Mouse (Mus musculus): ENCODE measurements around the gene Fam178b. TPM values are rescaled to one million over a fixed set of nuclear protein-coding genes. Genes with fewer than 3 reads are reported as not detected.
"Not testable (repeated sequence)": the region's sequence is repeated elsewhere in the genome, so short reads cannot be mapped to it uniquely, and the experiment has no call there.

Fam178b gene
- polyA plus RNA-seq, 1 experiment from 2014 or later: 1.2 TPM

DNA sequence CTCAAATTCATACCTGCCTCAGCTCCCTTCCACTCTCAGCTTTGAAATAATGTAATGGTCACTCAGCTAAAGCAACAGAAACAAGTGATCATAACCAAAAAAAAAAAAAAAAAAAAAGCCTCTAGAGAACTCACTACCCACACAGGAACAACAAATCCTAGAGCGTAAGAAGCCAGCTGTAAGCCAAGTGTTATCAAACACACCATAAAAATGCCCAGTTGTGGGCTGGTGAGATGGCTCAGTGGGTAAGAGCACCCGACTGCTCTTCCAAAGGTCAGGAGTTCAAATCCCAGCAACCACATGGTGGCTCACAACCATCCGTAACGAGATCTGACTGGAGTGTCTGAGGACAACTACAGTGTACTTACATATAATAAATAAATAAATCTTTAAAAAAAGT is 15.0 kb downstream of the Fam178b start:
- ATAC-seq (ENCODE audit: insufficient number of reproducible peaks, low FRiP score, low TSS enrichment, low read depth); H3K9ac ChIP-seq; H3K27me3 ChIP-seq; H3K4me2 ChIP-seq; H3K4me3 ChIP-seq; H3K4me1 ChIP-seq; H3K9me3 ChIP-seq; H3K36me3 ChIP-seq; H3K27ac ChIP-seq: not testable (repeated sequence)
- 61% methylated on average over 4 of the region's 4 CpGs for WGBS

DNA sequence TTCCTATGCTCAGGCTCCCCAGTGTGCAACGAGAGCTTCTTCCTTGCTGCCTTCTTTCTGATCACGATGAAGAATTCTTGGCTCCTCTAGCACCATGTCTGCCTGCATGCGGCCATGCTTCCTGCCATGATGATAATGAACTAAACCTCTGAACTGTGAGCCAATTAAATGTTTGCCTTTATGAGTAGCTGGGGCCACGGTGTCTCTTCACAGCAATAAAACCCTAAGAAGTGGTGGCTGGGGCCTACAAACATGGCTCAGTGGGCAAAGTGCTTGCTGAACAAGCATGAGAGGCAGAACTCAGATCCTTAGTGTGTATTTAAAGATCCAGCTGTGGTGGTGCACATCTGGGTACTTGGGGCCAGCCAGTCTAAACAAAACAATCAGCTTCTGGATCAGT is 17.0 kb downstream of the Fam178b start:
- Histone ChIP-seq H3K4me1 (no peaks in the 10 kb centered on the region; the same call in 1 of the 2 replicates), H3K9ac (no peak overlapping the region), H3K27ac (no peak overlapping the region), H3K9me3 (no peaks in the 10 kb centered on the region), H3K4me2 (no peak overlapping the region), H3K27me3 (no peaks in the 10 kb centered on the region), H3K36me3 (no peaks in the 10 kb centered on the region), H3K4me3 (no peak overlapping the region)
- 42% methylated on average over 4 of the region's 4 CpGs for WGBS
- no peak for ATAC-seq (ENCODE audit: insufficient number of reproducible peaks, low FRiP score, low TSS enrichment, low read depth)

DNA sequence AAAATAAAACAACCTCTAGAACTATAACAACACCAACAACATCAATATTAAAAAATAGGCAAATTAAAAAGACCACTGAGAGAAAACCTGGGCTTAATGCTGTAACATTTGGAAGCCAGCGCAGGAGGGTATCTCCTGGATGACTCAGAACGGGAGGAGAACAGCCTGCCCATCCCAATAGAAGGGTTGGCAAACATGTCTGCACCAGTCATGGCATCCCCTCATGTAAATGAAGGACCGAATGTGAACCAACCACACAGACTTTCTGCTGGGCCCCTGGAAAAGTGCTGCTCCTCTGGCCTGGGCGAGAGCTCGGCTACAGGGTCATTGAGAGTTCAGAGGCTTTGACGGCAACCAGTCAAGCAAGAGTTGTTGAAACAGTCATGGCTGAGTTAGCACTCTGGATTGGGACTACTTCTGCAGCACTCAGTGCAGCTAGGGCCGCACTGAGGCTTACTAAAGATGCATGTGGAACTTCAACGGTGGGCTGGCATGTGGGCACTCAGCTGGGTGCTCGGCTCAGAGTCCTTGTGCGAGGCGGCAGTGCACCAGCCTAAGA is 17.7 kb downstream of the Fam178b start:
- Histone ChIP-seq H3K4me2 (no peak overlapping the region), H3K4me1 (no peaks in the 10 kb centered on the region; the same call in 1 of the 2 replicates), H3K36me3 (no peaks in the 10 kb centered on the region), H3K4me3 (no peak overlapping the region), H3K9me3 (no peaks in the 10 kb centered on the region), H3K9ac (no peak overlapping the region), H3K27ac (no peak overlapping the region), H3K27me3 (no peaks in the 10 kb centered on the region)
- WGBS: 68% methylated on average over 11 of the region's 11 CpGs
- no peak for ATAC-seq (ENCODE audit: insufficient number of reproducible peaks, low FRiP score, low TSS enrichment, low read depth)

GRCm38 (mm10) chr1:36664457-36664856 is 18.5 kb downstream of the Fam178b start:
- no peaks in the 10 kb centered on the region for H3K36me3 ChIP-seq
- no peak for ATAC-seq (ENCODE audit: insufficient number of reproducible peaks, low FRiP score, low TSS enrichment, low read depth)
- no peaks in the 10 kb centered on the region for H3K27me3 ChIP-seq
- H3K4me2 ChIP-seq: no peak overlapping the region
- no peaks in the 10 kb centered on the region; the same call in 1 of the 2 replicates for H3K4me1 ChIP-seq
- no peak overlapping the region for H3K27ac ChIP-seq
- no peaks in the 10 kb centered on the region for H3K9me3 ChIP-seq
- no peak overlapping the region for H3K9ac ChIP-seq
- WGBS: 62% methylated on average over 4 of the region's 4 CpGs
- no peak overlapping the region for H3K4me3 ChIP-seq

DNA sequence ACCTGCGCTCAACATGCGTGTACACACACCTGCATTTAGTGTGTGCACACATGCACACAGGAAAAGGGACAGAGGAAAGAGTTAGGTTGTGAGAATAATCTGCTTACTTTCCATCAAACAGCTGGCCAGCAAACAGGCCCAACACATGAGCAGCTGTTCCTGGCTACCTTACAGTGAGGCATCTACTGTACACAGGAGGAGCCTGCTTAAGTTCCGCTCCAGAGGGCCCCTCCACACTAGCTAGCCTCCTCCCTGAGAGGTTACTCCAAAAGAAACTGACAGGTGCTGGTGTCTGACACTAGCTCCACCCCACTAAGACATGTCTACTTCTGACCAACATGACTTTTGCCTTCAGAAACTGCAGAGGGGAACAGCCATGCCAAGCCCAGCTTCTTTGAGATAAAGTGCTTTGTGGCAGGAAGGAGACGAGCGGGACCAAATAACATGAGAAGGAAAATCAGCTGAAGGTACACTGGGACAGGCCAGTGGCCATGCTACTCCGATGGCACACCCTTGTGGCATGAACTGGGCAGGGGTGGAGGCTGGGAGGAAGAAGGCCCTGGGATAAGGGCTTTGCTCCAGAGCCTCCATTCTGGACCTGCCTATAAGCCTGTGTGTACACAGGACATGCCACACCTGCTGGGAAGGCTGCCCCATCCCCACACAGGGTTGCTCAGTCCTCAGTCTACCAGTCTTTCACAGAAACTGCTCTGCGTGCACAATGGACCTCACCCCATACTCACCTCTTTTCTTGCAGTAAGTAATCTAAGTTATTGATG is 24.2 kb downstream of the Fam178b start:
- H3K4me1 ChIP-seq: 0 out of 2 replicates have a peak, but pooled peaks cover 2% of the 10 kb centered on the region
- no peaks in the 10 kb centered on the region for H3K9me3 ChIP-seq
- H3K9ac ChIP-seq: no peak overlapping the region
- 72% methylated on average over 7 of the region's 7 CpGs for WGBS
- H3K36me3 ChIP-seq: no peaks in the 10 kb centered on the region
- H3K27me3 ChIP-seq: no peaks in the 10 kb centered on the region
- no peak overlapping the region for H3K27ac ChIP-seq
- no peak overlapping the region for H3K4me3 ChIP-seq
- ATAC-seq (ENCODE audit: insufficient number of reproducible peaks, low FRiP score, low TSS enrichment, low read depth): no peak
- no peak overlapping the region for H3K4me2 ChIP-seq

GRCm38 (mm10) chr1:36657658-36658415 is 25.1 kb downstream of the Fam178b start:
- Histone ChIP-seq H3K4me2 (no peak overlapping the region), H3K9ac (no peak overlapping the region), H3K36me3 (no peaks in the 10 kb centered on the region), H3K27me3 (no peaks in the 10 kb centered on the region), H3K4me1 (0 out of 2 replicates have a peak, but pooled peaks cover 2% of the 10 kb centered on the region), H3K27ac (no peak overlapping the region), H3K9me3 (no peaks in the 10 kb centered on the region), H3K4me3 (no peak overlapping the region)
- 76% methylated on average over 4 of the region's 4 CpGs for WGBS
- no peak for ATAC-seq (ENCODE audit: insufficient number of reproducible peaks, low FRiP score, low TSS enrichment, low read depth)

DNA sequence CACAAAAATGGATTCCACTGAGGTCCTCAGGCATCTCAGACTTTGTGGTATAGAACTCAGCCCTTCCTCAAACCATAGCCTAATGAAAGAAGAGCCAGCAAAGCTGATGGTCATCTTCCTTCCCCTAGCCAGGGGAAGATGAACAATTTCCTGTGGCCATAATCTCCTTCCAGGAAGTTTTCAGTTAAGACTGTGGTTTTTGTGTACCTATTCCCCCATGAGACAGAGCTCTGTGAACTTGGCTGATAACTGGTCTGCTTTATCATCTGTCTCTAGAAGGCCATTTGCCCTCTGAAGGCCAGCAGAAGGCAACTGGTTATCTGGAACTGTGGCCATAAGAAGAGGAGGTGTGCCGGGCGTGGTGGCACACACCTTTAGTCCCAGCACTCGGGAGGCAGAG is 26.8 kb downstream of the Fam178b start:
- no peak for ATAC-seq (ENCODE audit: insufficient number of reproducible peaks, low FRiP score, low TSS enrichment, low read depth)
- Histone ChIP-seq H3K9me3 (no peaks in the 10 kb centered on the region), H3K4me2 (no peak overlapping the region), H3K27ac (no peak overlapping the region), H3K4me3 (no peak overlapping the region), H3K36me3 (no peaks in the 10 kb centered on the region), H3K27me3 (no peaks in the 10 kb centered on the region), H3K4me1 (0 out of 2 replicates have a peak, but pooled peaks cover 2% of the 10 kb centered on the region), H3K9ac (no peak overlapping the region)
- WGBS: 90% methylated on average over 3 of the region's 3 CpGs

DNA sequence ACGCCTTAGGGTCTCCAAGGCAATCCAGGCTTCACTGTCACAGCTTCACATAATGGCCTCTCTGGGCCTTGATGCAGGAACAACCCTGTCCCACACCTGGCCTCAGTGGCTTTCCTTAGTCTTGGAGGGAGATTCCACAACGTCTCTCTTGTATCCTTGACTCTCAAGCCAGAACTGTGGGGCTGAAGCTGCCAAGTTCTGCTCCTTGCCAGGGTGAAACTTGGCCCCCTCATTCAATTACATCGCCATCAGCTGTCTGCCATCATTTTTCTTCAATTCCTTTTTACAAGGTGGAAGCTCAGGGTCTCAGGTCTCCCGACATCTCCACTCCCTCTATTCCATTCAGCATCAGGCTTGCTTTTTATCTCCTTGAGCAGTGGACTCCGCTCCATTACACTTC is 27.9 kb downstream of the Fam178b start:
- Histone ChIP-seq H3K27me3 (no peaks in the 10 kb centered on the region), H3K4me3 (no peak overlapping the region), H3K9me3 (no peaks in the 10 kb centered on the region), H3K4me2 (no peak overlapping the region), H3K27ac (no peak overlapping the region), H3K4me1 (0 out of 2 replicates have a peak, but pooled peaks cover 2% of the 10 kb centered on the region), H3K36me3 (no peaks in the 10 kb centered on the region), H3K9ac (no peak overlapping the region)
- WGBS: 79% methylated on average over 5 of the region's 5 CpGs
- no peak for ATAC-seq (ENCODE audit: insufficient number of reproducible peaks, low FRiP score, low TSS enrichment, low read depth)

- H3K27ac ChIP-seq: no peak overlapping the region
- H3K4me1 ChIP-seq: no peaks in the 10 kb centered on the region
- no peak for ATAC-seq (ENCODE audit: insufficient number of reproducible peaks, low FRiP score, low TSS enrichment, low read depth)
- no peak overlapping the region for H3K4me3 ChIP-seq
- no peaks in the 10 kb centered on the region for H3K27me3 ChIP-seq
- H3K9ac ChIP-seq: no peak overlapping the region
- H3K9me3 ChIP-seq: no peaks in the 10 kb centered on the region
- WGBS: 51% methylated on average over 5 of the region's 5 CpGs
- no peak overlapping the region for H3K4me2 ChIP-seq
- no peaks in the 10 kb centered on the region for H3K36me3 ChIP-seq
Observed at GRCm38 (mm10) chr1:36647631-36648030, 35.4 kb downstream of the Fam178b start.

- Histone ChIP-seq H3K4me2 (no peak overlapping the region), H3K9me3 (no peaks in the 10 kb centered on the region), H3K27me3 (no peaks in the 10 kb centered on the region), H3K36me3 (no peaks in the 10 kb centered on the region), H3K27ac (no peak overlapping the region), H3K4me1 (no peaks in the 10 kb centered on the region), H3K4me3 (no peak overlapping the region), H3K9ac (no peak overlapping the region)
- no peak for ATAC-seq (ENCODE audit: insufficient number of reproducible peaks, low FRiP score, low TSS enrichment, low read depth)
- 73% methylated on average over 3 of the region's 3 CpGs for WGBS
Observed at GRCm38 (mm10) chr1:36646285-36646684, 36.7 kb downstream of the Fam178b start.

GRCm38 (mm10) chr1:36644615-36645007 is 38.4 kb downstream of the Fam178b start:
- WGBS: 80% methylated on average over 9 of the region's 9 CpGs
- H3K4me1 ChIP-seq: no peaks in the 10 kb centered on the region
- H3K9me3 ChIP-seq: no peaks in the 10 kb centered on the region
- H3K9ac ChIP-seq: no peak overlapping the region
- no peak overlapping the region for H3K27ac ChIP-seq
- no peak overlapping the region for H3K4me2 ChIP-seq
- no peak for ATAC-seq (ENCODE audit: insufficient number of reproducible peaks, low FRiP score, low TSS enrichment, low read depth)
- H3K36me3 ChIP-seq: no peaks in the 10 kb centered on the region
- no peaks in the 10 kb centered on the region for H3K27me3 ChIP-seq
- no peak overlapping the region for H3K4me3 ChIP-seq

Data from limb, embryonic 15.5 days (tissue).